22 mouse cellular contexts compared by ENCODE assay signal in genomic region chr19:42657306-42657705, GRCm38 (mm10). TPM values are rescaled to one million over a fixed set of nuclear protein-coding genes. Genes with fewer than 3 reads are reported as not detected.
"Had no signal": no experiment of that assay in that cellular context is flagged by ENCODE, and none has a peak within 500 bp of the region (broad histone marks: within the 10 kb centered on the region; RNA-seq: fewer than 3 reads in every experiment).

No protein-coding gene starts in this region.

- H3K27ac ChIP-seq: limb, embryonic 12.5 days; limb, embryonic 15.5 days; liver, embryonic 14.5 days; macrophage; midbrain, embryonic 12.5 days; midbrain, embryonic 15.5 days; neural tube, embryonic 12.5 days; neural tube, embryonic 15.5 days; stomach, postnatal 0 days had no signal

- ATAC-seq: lung, postnatal 0 days; midbrain, embryonic 15.5 days had no signal

- H3K36me3 ChIP-seq: limb, embryonic 12.5 days; limb, embryonic 15.5 days; midbrain, embryonic 12.5 days; midbrain, embryonic 15.5 days; neural tube, embryonic 12.5 days; neural tube, embryonic 15.5 days had no signal

- H3K9ac ChIP-seq: limb, embryonic 12.5 days; limb, embryonic 15.5 days; liver, embryonic 14.5 days; liver, postnatal 0 days; lung, embryonic 14.5 days; midbrain, embryonic 12.5 days; midbrain, embryonic 15.5 days; neural tube, embryonic 12.5 days; neural tube, embryonic 15.5 days had no signal

- H3K4me3 ChIP-seq: limb, embryonic 12.5 days; limb, embryonic 15.5 days; midbrain, embryonic 12.5 days; midbrain, embryonic 15.5 days; neural tube, embryonic 12.5 days; neural tube, embryonic 15.5 days had no signal

- H3K4me2 ChIP-seq: limb, embryonic 12.5 days; limb, embryonic 15.5 days; liver, embryonic 11.5 days; lung, embryonic 14.5 days; midbrain, embryonic 12.5 days; midbrain, embryonic 15.5 days; neural tube, embryonic 12.5 days; neural tube, embryonic 15.5 days had no signal

- DNase-seq: kidney, postnatal 14 days; kidney, postnatal 4 days; left cerebral cortex, postnatal 4 days; right cerebral cortex, postnatal 14 days; right cerebral cortex, postnatal 4 days; thymus, adult 2 months; thymus, postnatal 14 days; thymus, postnatal 4 days had no signal

- H3K9me3 ChIP-seq: limb, embryonic 12.5 days; limb, embryonic 15.5 days; midbrain, embryonic 12.5 days; midbrain, embryonic 15.5 days; neural tube, embryonic 12.5 days; neural tube, embryonic 15.5 days had no signal

RNA-seq across cellular contexts. Expression of gene Loxl4, which starts 44.7 kb away (rescaled TPM):
- total RNA-seq: megakaryocyte, adult 5-6 weeks had no signal
- polyA plus RNA-seq: macrophage had no signal
